9 mouse cellular contexts compared by ENCODE assay signal in genomic region chr7:67461333-67462255, GRCm38 (mm10).
DNase-seq lines count a peak whose midpoint lies in the region; ATAC-seq and TF ChIP-seq lines count a peak whose summit lies in the region.
"Had no signal": no experiment of that assay in that cellular context is flagged by ENCODE, and none has a peak within 500 bp of the region (broad histone marks: within the 10 kb centered on the region; RNA-seq: fewer than 3 reads in every experiment).

No protein-coding gene starts in this region.

- H3K4me3 ChIP-seq in liver, adult 2 months (ENCODE audit: insufficient read depth, low read depth, low read length), result no peak overlapping the region
- H3K4me3 ChIP-seq in neural tube, embryonic 15.5 days (replicated peaks), result no peak overlapping the region
- H3K4me3 ChIP-seq: midbrain, embryonic 12.5 days had no signal

- H3K4me2 ChIP-seq in neural tube, embryonic 15.5 days, result no peak overlapping the region
- H3K4me2 ChIP-seq: midbrain, embryonic 12.5 days had no signal

- H3K4me1 ChIP-seq in liver, adult 2 months (ENCODE audit: control insufficient read depth, insufficient read depth, low read length), result peaks cover 10% of the 10 kb centered on the region
- peaks cover 15% of the 10 kb centered on the region for H3K4me1 ChIP-seq in neural tube, embryonic 15.5 days

- no peaks in the 10 kb centered on the region for H3K36me3 ChIP-seq in liver, adult 2 months (ENCODE audit: control insufficient read depth, insufficient read depth, low read length)
- H3K36me3 ChIP-seq in neural tube, embryonic 15.5 days, result no peaks in the 10 kb centered on the region
- H3K36me3 ChIP-seq: midbrain, embryonic 12.5 days had no signal

- H3K9me3 ChIP-seq in neural tube, embryonic 15.5 days (replicated peaks), result no peaks in the 10 kb centered on the region
- H3K9me3 ChIP-seq: midbrain, embryonic 12.5 days had no signal

- no peak for TF ChIP-seq CTCF in liver, adult 2 months (IDR thresholded peaks at IDR 0.05; ENCODE audit: low read depth, low read length)

- H3K27me3 ChIP-seq in liver, adult 2 months (ENCODE audit: control insufficient read depth, insufficient read depth, low read length), result no peaks in the 10 kb centered on the region
- no peaks in the 10 kb centered on the region for H3K27me3 ChIP-seq in neural tube, embryonic 15.5 days (replicated peaks)

- H3K9ac ChIP-seq in liver, adult 2 months (ENCODE audit: low read depth, low read length), result no peak overlapping the region
- no peak overlapping the region for H3K9ac ChIP-seq in neural tube, embryonic 15.5 days (replicated peaks)
- H3K9ac ChIP-seq: midbrain, embryonic 12.5 days had no signal

- no peak for TF ChIP-seq POLR2A in liver, adult 2 months (IDR thresholded peaks at IDR 0.05; ENCODE audit: extremely low read depth, insufficient read depth, low read length)

- 82% methylated on average over 11 of the region's 11 CpGs for WGBS in liver, adult 2 months
- 79% methylated on average over 11 of the region's 11 CpGs for WGBS in neural tube, embryonic 15.5 days

- peak; percentile 54 for DNase-seq in urinary bladder, postnatal 25 days (ENCODE audit: low spot score)
- DNase-seq in urinary bladder, postnatal 10 days (ENCODE audit: low spot score), result no peak
- DNase-seq in frontal cortex, postnatal 14 days (ENCODE audit: low spot score in 2 of 2), result peak; percentile 43 to 73
- DNase-seq in liver, adult 2 months (ENCODE audit: extremely low read depth, low read depth, low spot score), result peak; percentile 43
- DNase-seq in cerebellum, adult 11-12 months, result no peak

- peak; percentile 88 to 90 for ATAC-seq in hematopoietic stem cell, adult 5-6 weeks (replicated peaks in 1 of 2; ENCODE audit: insufficient read depth in 1 of 2, low FRiP score in 2 of 2, low TSS enrichment in 1 of 2, low read depth in 1 of 2, poor library complexity in 2 of 2, severe bottlenecking in 2 of 2)
- 0 out of 2 replicates have a peak, but pooled peaks have one; percentile 8 for ATAC-seq in neural tube, embryonic 15.5 days (ENCODE audit: low FRiP score)
- no peak for ATAC-seq in activated CD4-positive, CD25-positive, alpha-beta regulatory T cell, adult 4 months

- no peaks in the 10 kb centered on the region for H3K79me2 ChIP-seq in liver, adult 2 months (ENCODE audit: control insufficient read depth, insufficient read depth, low read length)

- peak overlapping the region; percentile 54 for H3K27ac ChIP-seq in liver, adult 2 months (replicated peaks; ENCODE audit: insufficient read depth, low read depth, low read length)
- H3K27ac ChIP-seq in neural tube, embryonic 15.5 days (replicated peaks), result peak overlapping the region; percentile 58
- H3K27ac ChIP-seq: midbrain, embryonic 12.5 days had no signal

Comparison
In these comparisons a context has a peak if more than half of its experiments do, and no peak if none do; other contexts are left out.
1. DNase-seq: peak in urinary bladder, postnatal 25 days (single experiment), frontal cortex, postnatal 14 days (2 of 2) and liver, adult 2 months (single experiment); none in urinary bladder, postnatal 10 days (single experiment) and cerebellum, adult 11-12 months (single experiment).